Mouse (Mus musculus) CH12.LX (cell line): Measurements from ENCODE around the gene Rab21.

Source experiments
- BHLHE40 ChIP-seq: IDR thresholded peaks from 2 replicates; pipeline ENCODE4 v1.6.1; 2011; ENCODE audit warnings: mild to moderate bottlenecking, low read depth, low read length, improper control_type of control experiment
- CTCF ChIP-seq, 2 experiments: IDR thresholded peaks in 1 of 2; conservative IDR thresholded peaks in 1 of 2; 2 replicates each; pipeline ENCODE4 v1.5.1; 2011 to 2012; ENCODE audit warnings: low read depth in 2 of 2, low read length in 2 of 2, improper control_type of control experiment in 1 of 2, inconsistent platforms in 1 of 2, mild to moderate bottlenecking in 1 of 2, moderate library complexity in 1 of 2
- EP300 ChIP-seq: IDR thresholded peaks from 2 replicates; pipeline ENCODE4 v1.6.1; 2011; ENCODE audit warnings: low read length, improper control_type of control experiment
- HCFC1 ChIP-seq: IDR thresholded peaks from 2 replicates; pipeline ENCODE4 v1.6.1; 2012; ENCODE audit warnings: low read depth, mild to moderate bottlenecking, inconsistent platforms, low read length, improper control_type of control experiment
- JUN ChIP-seq: IDR thresholded peaks from 2 replicates; pipeline ENCODE4 v1.6.1; 2011; ENCODE audit warnings: low read depth, mild to moderate bottlenecking, low read length, improper control_type of control experiment, moderate library complexity; ENCODE audit not compliant: insufficient read depth
- JUND ChIP-seq: conservative IDR thresholded peaks from 2 replicates; pipeline ENCODE4 v1.6.1; 2011; ENCODE audit warnings: low read depth, low read length, improper control_type of control experiment
- MEF2A ChIP-seq: IDR thresholded peaks from 2 replicates; pipeline ENCODE4 v1.6.1; 2014; ENCODE audit warnings: low read depth, mild to moderate bottlenecking, inconsistent platforms, low read length, improper control_type of control experiment, borderline replicate concordance
- NRF1 ChIP-seq: IDR thresholded peaks from 2 replicates; pipeline ENCODE4 v1.6.1; 2014; ENCODE audit warnings: low read depth, mild to moderate bottlenecking, inconsistent platforms, low read length, improper control_type of control experiment, moderate library complexity
- POLR2A ChIP-seq: IDR thresholded peaks from 2 replicates; pipeline ENCODE4 v1.6.1; 2011; ENCODE audit warnings: low read depth, mild to moderate bottlenecking, improper control_type of control experiment, low read length
- SIN3A ChIP-seq: IDR thresholded peaks from 2 replicates; pipeline ENCODE4 v1.6.1; 2012; ENCODE audit warnings: low read length, improper control_type of control experiment, inconsistent platforms
- ZC3H11A ChIP-seq: IDR thresholded peaks from 2 replicates; pipeline ENCODE4 v1.6.1; 2012; ENCODE audit warnings: low read depth, mild to moderate bottlenecking, inconsistent platforms, low read length, improper control_type of control experiment

GRCm38 (mm10) chr10:115250235-115251087, 64.9 kb downstream of the Rab21 start:
- no peak for TF ChIP-seq NRF1
- TF ChIP-seq CTCF (conservative IDR thresholded peaks at IDR 0.05 in 1 of 2, IDR thresholded peaks at IDR 0.05 in 1 of 2; ENCODE audit: low read depth in 2 of 2, low read length in 2 of 2), result no peak
- peak; percentile 75 for TF ChIP-seq BHLHE40
- 0 out of 2 replicates have a peak, but pooled peaks have one; percentile 16 for TF ChIP-seq EP300
- peak; percentile 78 for TF ChIP-seq SIN3A
- TF ChIP-seq HCFC1, result no peak
- no peak for TF ChIP-seq POLR2A
- TF ChIP-seq MEF2A, result no peak
- no peak for TF ChIP-seq ZC3H11A
- TF ChIP-seq JUN, result no peak
- TF ChIP-seq JUND, result peak; percentile 59; the same call in 1 of the 2 replicates
